Mouse (Mus musculus) frontal cortex, postnatal 10 days (tissue): ENCODE measurements at regions not wholly inside any gene's neighbourhood (a gene's known extent, or its start where the extent isn't known, plus 50 kb on each side); places are given as distances from the start of the nearest gene placed in this dataset.

Experiments used
- DNase-seq, 2 experiments: peaks; one replicate each; pipeline ENCODE4 v3.0.0; 2022; ENCODE audit warnings: low spot score in 2 of 2, mixed read lengths in 1 of 2

- DNase-seq = no peak
Measured at GRCm38 (mm10) chr17:14540269-14540975, 153.6 kb downstream of the Thbs2 start.

DNA sequence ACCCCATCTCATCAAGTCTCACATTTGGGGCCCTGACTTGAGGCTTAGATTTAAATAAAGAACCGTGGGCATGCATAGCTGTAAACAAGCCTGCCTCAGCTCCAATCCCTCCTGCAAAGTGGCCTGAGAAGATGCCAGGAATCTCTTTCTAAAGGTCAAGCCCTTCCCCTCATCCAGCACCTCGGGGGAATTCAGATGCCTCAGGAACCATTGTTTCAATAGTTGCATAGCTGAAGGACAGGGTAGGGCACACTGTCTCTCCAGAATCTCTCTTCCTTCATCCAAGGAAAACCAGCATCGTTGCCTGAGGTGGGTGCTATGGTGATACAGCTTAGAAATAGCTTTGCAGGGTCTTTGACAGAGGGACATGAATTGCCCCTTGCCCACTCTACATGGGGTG lies 154.4 kb downstream of the Thbs2 start:
- DNase-seq = no peak

DNA sequence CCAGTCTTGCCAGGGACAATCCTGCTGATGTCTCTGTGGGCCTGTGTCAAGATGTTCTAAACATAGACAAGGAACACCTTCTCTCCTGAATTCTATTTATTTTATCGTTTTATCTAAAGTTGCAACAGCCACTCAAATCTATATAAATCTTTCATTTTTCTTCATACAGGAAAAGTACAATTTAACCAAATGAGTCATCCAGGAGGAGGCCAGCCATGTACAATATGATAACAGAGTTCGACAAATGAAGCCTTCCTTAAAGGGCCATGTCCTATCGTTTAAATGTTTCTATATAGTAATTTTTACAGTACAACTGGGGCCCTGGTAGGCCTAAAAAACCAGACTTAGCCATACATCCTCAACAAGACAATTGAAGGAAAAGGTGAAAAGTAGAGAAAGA lies 154.8 kb downstream of the Thbs2 start:
- no peak for DNase-seq

GRCm38 (mm10) chr17:14538527-14538926 lies 155.5 kb downstream of the Thbs2 start:
- no peak for DNase-seq

DNA sequence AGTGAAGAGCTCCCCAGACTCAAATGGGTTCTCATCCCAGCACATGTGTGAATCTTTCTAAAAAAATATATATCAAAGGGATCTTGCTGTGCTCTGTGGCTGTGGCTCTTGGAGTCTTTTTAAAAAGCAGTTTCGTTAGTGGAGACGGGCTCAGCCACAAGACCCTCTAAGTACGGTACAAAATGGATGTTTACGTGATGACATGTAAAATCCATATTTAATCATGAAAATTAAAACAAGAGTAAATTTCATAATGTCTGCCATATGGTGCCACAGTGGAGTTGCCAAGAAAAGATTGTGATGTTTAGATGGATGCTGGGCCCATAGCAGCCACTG lies 161.1 kb downstream of the Thbs2 start:
- no peak for DNase-seq

DNA sequence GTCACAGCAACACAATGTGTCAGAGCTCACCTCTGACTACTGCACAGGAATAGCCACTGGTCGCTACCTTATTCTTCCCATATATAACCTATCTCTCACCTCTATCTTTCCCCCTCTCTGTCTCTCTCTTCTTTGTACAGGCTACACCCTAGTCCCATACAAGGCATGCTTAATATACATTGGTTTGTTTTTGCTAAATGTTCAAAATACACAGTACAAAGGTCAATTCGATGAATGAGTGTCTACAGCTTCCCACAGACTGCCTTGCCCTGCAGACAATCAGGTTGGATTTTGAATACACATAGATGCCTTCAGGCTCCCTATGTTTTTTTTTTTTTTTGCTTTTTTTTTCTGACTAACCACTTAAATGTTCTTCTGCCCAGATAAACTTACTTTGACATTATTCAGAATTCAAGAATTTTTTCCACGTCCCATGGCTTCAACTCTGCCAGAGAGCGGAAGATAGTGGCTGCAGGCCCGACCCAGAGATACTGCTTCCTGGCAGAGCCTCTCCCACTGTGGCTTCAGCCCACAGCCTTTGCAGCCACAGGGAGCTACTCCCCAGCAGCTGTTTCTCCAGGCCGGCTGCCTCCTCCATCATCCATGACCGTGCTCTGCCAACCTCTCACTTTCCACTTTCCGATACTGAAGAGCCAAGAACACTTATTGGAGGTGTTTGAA lies 161.6 kb downstream of the Thbs2 start:
- DNase-seq = no peak

DNA sequence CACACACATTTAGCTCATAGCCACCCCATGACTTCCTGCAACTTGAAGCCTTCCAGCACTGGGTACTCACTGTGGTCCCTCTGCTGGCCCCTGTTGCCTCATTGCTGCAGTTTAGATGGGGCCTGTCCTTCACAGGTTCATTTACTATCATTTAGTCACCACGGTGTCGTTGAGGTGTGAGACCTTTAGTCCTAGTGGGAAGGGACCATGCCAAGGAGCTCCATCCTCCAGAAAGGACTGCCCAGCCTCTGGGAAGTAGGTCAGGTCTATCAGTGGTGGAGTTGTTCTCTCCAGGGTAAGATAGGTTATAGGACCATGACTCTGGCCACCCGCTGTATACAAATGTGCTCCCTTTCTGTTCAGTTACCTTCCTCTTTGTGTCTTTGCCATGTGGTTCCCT lies 162.2 kb downstream of the Thbs2 start:
- DNase-seq = no peak

DNA sequence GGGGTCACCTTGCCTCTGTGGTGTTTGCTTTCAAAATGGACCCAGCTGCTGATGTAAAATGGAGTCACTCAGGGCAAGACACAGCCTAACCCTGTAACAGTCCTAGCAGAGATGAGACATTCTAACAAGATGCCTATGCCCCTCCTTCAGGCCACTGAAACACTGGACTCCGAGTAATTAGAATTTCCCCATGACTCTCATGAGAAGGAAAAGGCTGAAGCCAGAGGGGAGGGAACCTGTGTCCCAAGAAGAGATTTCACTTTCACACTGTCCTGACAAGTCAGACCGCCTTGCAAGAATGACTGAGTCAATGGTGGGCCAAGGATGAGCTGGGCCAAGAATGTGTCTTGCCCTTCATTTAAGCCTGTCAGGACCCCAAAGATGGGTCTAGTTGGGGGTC lies 166.3 kb downstream of the Thbs2 start:
- no peak for DNase-seq

- DNase-seq = no peak
Measured at GRCm38 (mm10) chr17:14525255-14525654, 168.8 kb downstream of the Thbs2 start.

DNA sequence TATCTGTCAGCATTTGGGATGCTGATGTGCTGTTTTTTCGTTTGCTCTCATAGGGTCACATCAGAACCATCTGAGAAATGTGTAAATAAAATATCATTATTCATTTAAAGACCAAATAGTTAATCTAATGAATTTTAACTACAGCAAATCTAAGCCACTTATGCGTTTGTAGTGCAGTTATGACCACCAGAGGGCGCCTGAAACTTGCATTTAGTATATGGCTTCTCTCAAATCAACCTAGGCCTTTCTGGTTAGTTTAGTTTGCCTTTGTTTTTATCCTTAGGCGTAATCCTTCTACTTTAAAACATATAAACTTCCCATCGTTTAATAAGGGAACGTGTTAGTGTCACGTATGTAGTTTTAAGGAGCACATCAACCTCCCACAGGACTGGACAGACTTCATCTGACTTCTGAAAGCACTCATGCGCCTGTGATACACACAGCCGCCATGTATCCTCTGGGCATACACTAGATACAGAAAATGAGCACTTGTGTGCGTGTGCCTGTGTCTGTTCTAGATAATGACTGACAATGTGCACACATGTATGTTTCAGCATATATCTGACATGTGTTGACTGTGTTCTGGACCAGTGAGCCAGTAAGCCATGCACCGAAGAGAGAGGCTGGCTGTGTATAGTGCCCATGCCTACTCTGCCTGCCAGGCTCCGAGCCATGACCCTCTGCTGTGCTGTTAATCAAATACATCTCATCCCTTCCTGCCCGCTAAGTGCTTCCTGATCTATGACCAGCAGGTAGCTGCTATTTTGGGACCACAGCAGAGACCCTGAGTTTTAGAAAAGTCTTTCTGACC lies 169.4 kb downstream of the Thbs2 start:
- peak in 1 of 2 experiments; percentile 42 for DNase-seq

DNA sequence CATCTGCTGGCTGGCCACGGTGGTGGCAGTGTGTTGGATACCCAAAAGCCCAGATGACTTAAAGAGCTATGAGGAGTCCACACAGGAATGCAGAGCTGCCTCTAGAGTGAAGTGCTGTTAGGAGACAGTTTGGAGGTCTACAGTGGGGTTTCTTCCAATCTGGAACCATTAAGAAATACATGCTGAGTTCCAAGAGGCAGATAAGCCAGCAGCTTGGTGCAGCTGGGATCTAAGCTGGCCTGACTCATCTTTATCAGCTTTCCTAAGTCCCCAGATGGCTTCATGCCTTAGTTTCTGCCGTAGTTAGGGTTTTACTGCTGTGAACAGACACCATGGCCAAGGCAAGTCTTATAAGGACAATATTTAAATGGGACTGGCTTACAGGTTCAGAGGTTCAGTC lies 172.0 kb downstream of the Thbs2 start:
- DNase-seq = no peak

DNA sequence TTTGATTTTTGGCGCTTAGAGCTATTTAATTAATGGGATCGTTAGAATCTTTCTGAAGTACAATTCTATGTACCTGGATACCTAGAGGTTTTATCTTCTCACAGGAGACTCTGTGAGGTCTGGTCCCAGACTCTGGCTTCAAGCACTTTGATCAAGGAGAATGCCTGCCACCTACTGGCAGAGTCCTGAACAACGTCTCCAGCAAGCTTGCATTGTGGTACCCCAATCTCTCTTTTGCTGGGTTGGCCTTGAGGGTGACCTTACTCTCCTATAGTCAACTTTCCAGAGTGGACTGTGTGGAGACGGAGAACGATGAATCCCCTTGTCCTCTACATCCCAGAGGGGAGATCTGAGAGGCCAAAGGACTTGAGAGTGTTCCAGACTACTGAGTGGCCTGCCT lies 173.5 kb downstream of the Thbs2 start:
- DNase-seq = peak in 1 of 2 experiments; percentile 78

DNA sequence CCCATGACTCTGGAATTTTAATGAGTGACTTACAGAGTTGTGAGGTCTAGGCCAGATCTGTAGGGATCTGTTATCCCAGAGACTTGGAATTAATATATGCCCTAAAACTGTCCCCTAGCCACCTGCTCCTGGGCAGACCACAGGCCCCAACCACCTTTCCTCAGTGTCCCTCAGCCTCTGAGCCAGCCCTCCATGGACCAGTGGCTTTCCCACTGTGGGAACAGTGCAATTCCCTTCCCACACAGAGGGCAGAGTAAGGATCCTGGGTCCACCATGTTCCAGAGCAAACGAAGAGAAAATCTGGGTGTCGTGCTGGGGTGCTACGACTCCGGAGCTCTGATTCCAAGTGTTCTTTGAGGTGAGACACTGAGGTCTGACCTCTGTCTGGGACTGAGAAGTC lies 174.7 kb downstream of the Thbs2 start:
- DNase-seq = no peak

DNA sequence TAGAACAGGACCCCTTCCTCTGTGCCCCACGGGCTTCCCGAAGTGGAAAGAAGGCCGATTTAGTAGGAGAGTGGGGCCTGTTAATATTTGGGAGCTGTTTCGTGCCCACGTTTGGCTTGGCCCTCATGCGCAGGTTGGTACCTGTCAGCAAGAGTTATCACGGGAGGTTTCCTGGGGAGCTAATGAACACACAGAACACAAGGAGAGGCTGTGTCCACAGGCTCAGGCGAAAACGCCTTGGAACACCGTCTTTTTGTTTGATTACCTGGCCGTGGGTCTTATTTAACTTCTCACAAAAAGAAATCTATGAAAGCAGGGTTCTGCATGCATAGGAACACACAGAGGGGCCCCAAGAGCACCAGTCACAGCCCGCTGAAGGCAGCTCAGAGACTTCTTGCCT lies 175.8 kb downstream of the Thbs2 start:
- DNase-seq = no peak

- no peak for DNase-seq
Measured at GRCm38 (mm10) chr17:14517368-14517767, 176.7 kb downstream of the Thbs2 start.

DNA sequence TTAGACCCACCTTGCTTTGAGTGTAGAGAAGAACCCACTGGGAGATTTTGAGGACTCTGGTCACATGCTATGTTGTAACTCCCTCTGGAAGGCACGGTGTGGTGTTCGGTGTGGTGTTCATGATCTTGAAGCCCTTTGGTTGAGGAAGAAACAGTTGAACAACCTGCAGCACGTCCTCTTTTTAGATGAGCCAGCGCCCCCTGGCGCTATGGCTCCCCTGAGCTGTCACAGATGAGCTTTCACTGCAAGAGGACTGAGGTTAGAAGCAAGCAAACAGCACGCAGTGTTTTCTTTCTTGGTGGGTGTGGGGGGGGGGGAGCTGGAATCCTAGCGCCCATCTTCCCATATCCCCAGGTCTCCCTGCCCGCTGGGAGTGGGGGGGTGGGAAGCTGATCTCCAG lies 177.9 kb downstream of the Thbs2 start:
- peak in 1 of 2 experiments; percentile 62 for DNase-seq

DNA sequence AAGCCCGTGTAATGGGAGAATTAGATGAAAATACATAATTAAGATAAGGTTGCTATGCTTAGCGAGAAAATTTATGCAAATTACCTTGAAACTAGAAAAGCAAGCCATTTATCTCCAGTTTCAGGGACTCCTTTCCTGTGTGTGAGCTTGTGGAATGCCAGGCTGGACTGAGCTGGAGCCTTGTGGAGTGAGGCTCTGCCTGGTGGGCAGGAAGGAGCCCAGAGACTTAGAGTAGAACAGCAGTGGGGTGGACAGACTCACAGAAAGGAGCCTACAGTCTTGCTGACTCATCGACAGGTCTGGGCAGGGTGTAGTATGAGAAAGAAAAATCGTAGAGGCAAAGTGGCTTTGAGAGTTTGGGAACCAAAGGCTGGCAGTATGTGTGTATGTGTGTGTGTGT lies 180.6 kb downstream of the Thbs2 start:
- no peak for DNase-seq

- no peak for DNase-seq
Measured at GRCm38 (mm10) chr17:14510486-14510885, 183.5 kb downstream of the Thbs2 start.

DNA sequence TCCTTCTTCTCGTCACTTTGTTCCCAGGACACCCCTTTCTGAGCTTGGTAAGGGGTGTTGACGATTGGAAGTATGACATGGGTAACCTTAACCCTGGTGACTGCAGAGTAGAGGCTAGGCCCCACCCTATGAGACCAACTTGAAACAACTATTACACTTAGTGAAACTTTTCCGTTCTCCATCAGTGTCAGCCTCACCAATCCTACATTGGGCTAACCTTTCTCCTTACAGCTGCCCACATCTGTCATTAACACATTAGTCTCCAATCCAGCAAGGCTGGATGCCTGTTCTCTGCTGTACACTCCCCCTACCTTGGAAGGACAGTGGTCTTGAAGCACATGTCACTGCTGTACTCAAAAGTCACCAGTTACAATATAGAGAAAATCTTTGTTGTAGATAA lies 186.9 kb downstream of the Thbs2 start:
- no peak for DNase-seq

DNA sequence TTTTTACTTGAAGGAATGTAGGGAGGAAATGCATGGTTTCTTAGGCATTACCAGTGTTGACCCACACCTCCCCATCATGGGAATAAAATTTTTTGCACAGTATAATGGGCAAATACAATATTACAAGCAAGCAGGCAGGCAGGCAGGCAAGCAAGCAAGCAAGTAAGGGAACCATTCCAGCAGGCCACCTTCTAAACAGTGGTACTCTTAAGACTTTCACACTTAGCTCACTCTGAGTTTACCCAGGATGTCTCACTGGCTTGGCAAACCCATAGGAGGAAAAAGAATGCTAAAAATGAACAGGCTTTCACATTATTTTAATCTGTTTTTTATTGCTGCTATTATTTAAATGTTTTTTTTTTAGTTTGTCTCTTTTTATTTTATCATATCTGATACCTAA lies 187.9 kb downstream of the Thbs2 start:
- DNase-seq = no peak

GRCm38 (mm10) chr17:14505415-14505814 lies 188.6 kb downstream of the Thbs2 start:
- DNase-seq = no peak

GRCm38 (mm10) chr17:14503670-14504069 lies 190.4 kb downstream of the Thbs2 start:
- DNase-seq = no peak

DNA sequence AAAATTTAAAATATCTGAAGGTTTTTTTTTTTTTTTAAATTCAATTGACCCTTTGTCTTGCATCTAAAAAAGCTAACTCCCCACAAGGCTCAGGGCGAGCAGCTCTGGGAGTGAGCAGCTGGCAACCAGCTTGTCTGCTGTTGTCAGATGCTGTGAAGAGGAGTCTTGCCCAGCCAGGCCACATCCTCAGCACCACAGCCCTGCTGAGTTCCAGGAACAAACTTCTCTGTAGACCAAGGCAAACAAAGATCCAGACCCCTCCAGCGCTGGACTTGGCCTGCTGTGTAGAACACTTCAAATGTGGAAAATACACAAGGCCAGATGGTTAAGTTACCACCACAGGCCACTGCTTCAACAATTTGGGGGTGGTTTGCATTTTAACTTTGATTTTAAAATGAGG lies 192.7 kb downstream of the Thbs2 start:
- DNase-seq = no peak
